Mouse (Mus musculus) right cerebral cortex, adult 18-20 months (tissue): Measurements from ENCODE around the gene Gprasp1.

Experiments used
- DNase-seq: peaks from one replicate; pipeline ENCODE4 v3.0.0; 2022; ENCODE audit warnings: mixed read lengths

Gene Gprasp1

GRCm38 (mm10) chrX:135838521-135839360 lies 96.2 kb downstream of the Gprasp1 start, which contains the start of gene Gprasp2:
Gene Gprasp2, plus strand, starts transcription at chrX:135839034.
- DNase-seq: peak; percentile 47

- peak; percentile 54 for DNase-seq
These were observed 97.2 kb downstream of the Gprasp1 start for GRCm38 (mm10) chrX:135839397-135840391.
